Mouse (Mus musculus) embryonic facial prominence, embryonic 14.5 days (tissue): ENCODE results near the gene Zmym3. TPM values are rescaled to one million over a fixed set of nuclear protein-coding genes. Genes with fewer than 3 reads are reported as not detected.

Experiments
- ATAC-seq: fragments of 200-750 bp; cut with Nextera tagmentation; 2 replicates; pipeline ENCODE4 v1.8.0; 2017; ENCODE audit warnings: low read depth, moderate number of reproducible peaks, moderate TSS enrichment
- DNase-seq: peaks from one replicate; pipeline ENCODE4 v3.0.0-alpha.2; 2015; ENCODE audit warnings: low spot score
- H3K27ac ChIP-seq: fragments of 300-500 bp; sonication (generic); replicated peaks from 2 replicates; pipeline ENCODE4 v1.5.1; 2014; ENCODE audit warnings: low read depth, mild to moderate bottlenecking, low read length, moderate library complexity
- H3K27me3 ChIP-seq: fragments of 300-500 bp; sonication (generic); replicated peaks from 2 replicates; pipeline ENCODE4 v1.6.1; 2014; ENCODE audit warnings: low read length; ENCODE audit not compliant: control insufficient read depth, insufficient read depth
- H3K36me3 ChIP-seq: fragments of 300-500 bp; sonication (generic); 2 replicates; pipeline ENCODE4 v1.6.1; 2014; ENCODE audit warnings: low read length, mixed read lengths; ENCODE audit not compliant: control insufficient read depth, insufficient read depth
- H3K4me1 ChIP-seq: fragments of 300-500 bp; sonication (generic); 2 replicates; pipeline ENCODE4 v1.6.1; 2014; ENCODE audit warnings: antibody characterized with exemption, low read length; ENCODE audit not compliant: control insufficient read depth, insufficient read depth
- H3K4me2 ChIP-seq: fragments of 300-500 bp; sonication (generic); 2 replicates; pipeline ENCODE4 v1.6.1; 2014; ENCODE audit warnings: low read depth, mild to moderate bottlenecking, low read length, moderate library complexity, mixed read lengths
- H3K4me3 ChIP-seq: fragments of 300-500 bp; sonication (generic); 2 replicates; pipeline ENCODE4 v1.5.1; 2014; ENCODE audit warnings: low read depth, mild to moderate bottlenecking, low read length
- H3K9ac ChIP-seq: fragments of 300-500 bp; sonication (generic); 2 replicates; pipeline ENCODE4 v1.6.1; 2014; ENCODE audit warnings: low read depth, mild to moderate bottlenecking, low read length, moderate library complexity, mixed read lengths
- H3K9me3 ChIP-seq: fragments of 300-500 bp; sonication (generic); 2 replicates; pipeline ENCODE4 v1.6.1; 2016; ENCODE audit warnings: low read length; ENCODE audit not compliant: control insufficient read depth
- WGBS: fragments of 180-500 bp; shearing (Covaris S2); extraction: QIAGEN DNeasy Blood & Tissue Kit; methylation state at CpG from one replicate; pipeline ENCODE4 v1.1.7; 2014; 5-methylcytosine and 5-hydroxymethylcytosine counted together
- polyA plus RNA-seq: library from polyadenylated mRNA; unstranded; fragments of >200 nt; fragmentation: Nextera tagmentation; extraction: Ambion mirVana; gene quantifications from 2 replicates; pipeline ENCODE4 v1.2.1, GENCODE M21; 2014

The Zmym3 gene
- 27.1 and 30.1 TPM in 2 replicates for polyA plus RNA-seq

DNA sequence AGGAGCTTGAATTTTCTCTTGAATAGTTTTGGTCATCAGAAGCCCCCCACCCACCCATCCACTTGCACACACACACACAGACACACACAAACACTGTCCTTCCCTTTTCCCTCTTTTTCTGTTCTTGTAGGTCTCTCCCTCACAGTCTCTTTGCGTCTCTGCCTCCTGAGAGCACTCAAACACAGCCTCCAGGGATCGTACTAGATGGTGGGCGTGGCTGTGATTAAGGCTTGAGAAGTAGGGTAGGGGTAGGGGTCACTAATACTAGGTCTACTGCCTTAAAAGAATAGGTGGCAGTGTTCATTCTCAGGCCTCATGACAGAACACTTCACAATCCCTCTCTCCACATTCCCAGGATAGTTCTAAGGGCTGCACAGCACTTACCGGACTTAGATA, at the start of gene Zmym3:
TSS of gene Zmym3 (minus strand) at position 150 of the 396 bp plus-strand sequence.
- no peak for ATAC-seq
- peak within 1 kb of the TSS; percentile 72 for H3K27ac ChIP-seq

DNA sequence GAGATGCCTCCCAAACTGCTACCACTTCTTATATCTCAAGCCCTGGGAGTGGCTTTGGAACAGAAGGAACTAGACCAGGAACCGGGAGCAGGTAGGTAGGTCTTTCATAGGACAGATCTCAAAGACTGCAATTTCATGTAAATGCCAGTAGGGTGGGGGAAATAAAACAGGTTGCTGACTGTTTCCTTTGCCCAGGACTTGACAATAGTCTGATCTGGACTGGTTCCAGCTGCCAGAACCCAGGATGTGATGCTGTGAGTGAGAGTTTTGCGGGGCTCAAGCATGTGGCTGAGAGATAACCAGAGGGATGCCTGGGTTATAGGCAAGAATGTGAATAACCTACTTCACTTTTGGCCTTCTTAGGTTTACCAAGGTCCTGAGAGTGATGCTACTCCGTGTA, 30.9 kb upstream of the Zmym3 start:
- DNase-seq: no peak

More for the DNA sequence above, at the start of gene Zmym3:
- Histone ChIP-seq H3K4me1 (peaks cover 6% of the 10 kb centered on the region; the same call in 1 of the 2 replicates), H3K27me3 (no peaks in the 10 kb centered on the region), H3K4me3 (peak within 1 kb of the TSS; percentile 57), H3K9me3 (no peaks in the 10 kb centered on the region), H3K4me2 (peak within 1 kb of the TSS; percentile 59), H3K36me3 (0 out of 2 replicates have a peak, but pooled peaks cover 5% of the 10 kb centered on the region), H3K9ac (peak within 1 kb of the TSS; percentile 75)
- WGBS: 21% methylated on average over 4 of the region's 4 CpGs
- peak; percentile 6 for DNase-seq

DNA sequence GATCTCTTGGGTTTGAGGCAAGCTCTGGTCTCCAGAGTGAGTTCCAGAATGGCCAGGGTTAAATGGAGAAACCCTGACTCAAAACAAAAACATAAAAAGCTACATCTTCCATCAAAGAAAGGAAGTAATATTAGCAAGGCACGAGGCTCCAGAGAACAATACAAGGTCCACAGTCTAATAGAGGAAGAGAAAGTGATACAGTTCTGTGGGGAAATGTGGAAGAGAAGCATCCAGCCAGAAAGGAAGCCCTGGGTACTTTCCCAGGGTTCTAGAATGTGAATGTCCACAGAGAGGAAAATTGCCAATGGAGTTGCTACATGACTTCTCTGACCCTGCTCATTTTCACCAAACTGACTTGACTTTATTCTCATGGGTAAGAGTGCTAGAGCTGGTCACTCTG, 30.5 kb upstream of the Zmym3 start:
- no peak overlapping the region for H3K27ac ChIP-seq
- no peak for DNase-seq
- H3K9ac ChIP-seq: no peak overlapping the region
- ATAC-seq: no peak
- H3K4me3 ChIP-seq: no peak overlapping the region
- H3K36me3 ChIP-seq: peaks cover 49% of the 10 kb centered on the region
- no peaks in the 10 kb centered on the region for H3K9me3 ChIP-seq
- 73% methylated on average over 1 of the region's 1 CpGs for WGBS
- H3K27me3 ChIP-seq: no peaks in the 10 kb centered on the region
- no peak overlapping the region for H3K4me2 ChIP-seq
- H3K4me1 ChIP-seq: no peaks in the 10 kb centered on the region

More for the DNA sequence above, 30.9 kb upstream of the Zmym3 start:
- Histone ChIP-seq H3K4me2 (no peak overlapping the region), H3K27ac (no peak overlapping the region), H3K36me3 (peaks cover 45% of the 10 kb centered on the region), H3K27me3 (no peaks in the 10 kb centered on the region), H3K9ac (no peak overlapping the region), H3K9me3 (no peaks in the 10 kb centered on the region), H3K4me1 (no peaks in the 10 kb centered on the region), H3K4me3 (no peak overlapping the region)
- no peak for ATAC-seq
- 86% methylated on average over 3 of the region's 3 CpGs for WGBS

- H3K27ac ChIP-seq: no peak within 1 kb of the TSS
- DNase-seq (peak; percentile 13), ATAC-seq (peak; percentile 24; the same call in 1 of the 2 replicates)
- no peak within 1 kb of the TSS for H3K4me2 ChIP-seq
- H3K36me3 ChIP-seq: peaks cover 71% of the 10 kb centered on the region
- no peak within 1 kb of the TSS for H3K9ac ChIP-seq
- 76% methylated on average over 4 of the region's 4 CpGs for WGBS
- H3K4me3 ChIP-seq: no peak within 1 kb of the TSS
- H3K4me1 ChIP-seq: no peaks in the 10 kb centered on the region
- no peaks in the 10 kb centered on the region for H3K9me3 ChIP-seq
- H3K27me3 ChIP-seq: no peaks in the 10 kb centered on the region
Observed at GRCm38 (mm10) chrX:101448886-101449475, 28.3 kb upstream of the Zmym3 start, which contains the start of gene Itgb1bp2. TSS of gene Itgb1bp2 (plus strand) at chrX:101449088.

- DNase-seq (peak; percentile 42), ATAC-seq (peak; percentile 54)
- H3K9ac ChIP-seq: peak overlapping the region; percentile 89
- peak overlapping the region; percentile 97 for H3K27ac ChIP-seq
- peak overlapping the region; percentile 54 for H3K4me2 ChIP-seq
- 17% methylated on average over 14 of the region's 14 CpGs for WGBS
- H3K9me3 ChIP-seq: no peaks in the 10 kb centered on the region
- H3K4me1 ChIP-seq: no peaks in the 10 kb centered on the region
- H3K36me3 ChIP-seq: peaks cover 14% of the 10 kb centered on the region; the same call in 1 of the 2 replicates
- peak overlapping the region; percentile 66 for H3K4me3 ChIP-seq
- H3K27me3 ChIP-seq: no peaks in the 10 kb centered on the region; the same call in 1 of the 2 replicates
Observed at GRCm38 (mm10) chrX:101429976-101430375, 9.3 kb upstream of the Zmym3 start.

- no peaks in the 10 kb centered on the region for H3K9me3 ChIP-seq
- WGBS: 23% methylated on average over 31 of the region's 51 CpGs
- ATAC-seq: peak; percentile 96
Observed at GRCm38 (mm10) chrX:101429142-101429949, 8.7 kb upstream of the Zmym3 start, which contains the start of gene Nono. TSS of gene Nono (plus strand) at chrX:101429318.

GRCm38 (mm10) chrX:101428785-101429141, 8.1 kb upstream of the Zmym3 start:
- Histone ChIP-seq H3K4me2 (peak overlapping the region; percentile 46), H3K36me3 (peaks cover 14% of the 10 kb centered on the region; the same call in 1 of the 2 replicates), H3K27ac (peak overlapping the region; percentile 97), H3K4me3 (peak overlapping the region; percentile 66), H3K4me1 (no peaks in the 10 kb centered on the region), H3K9ac (peak overlapping the region; percentile 40; the same call in 1 of the 2 replicates), H3K27me3 (no peaks in the 10 kb centered on the region; the same call in 1 of the 2 replicates), H3K9me3 (no peaks in the 10 kb centered on the region)
- WGBS: 32% methylated on average over 7 of the region's 7 CpGs
- peak; percentile 20 for DNase-seq
- no peak for ATAC-seq

More at GRCm38 (mm10) chrX:101429142-101429949, 8.7 kb upstream of the Zmym3 start, which contains the start of gene Nono:
- Histone ChIP-seq H3K36me3 (peaks cover 14% of the 10 kb centered on the region; the same call in 1 of the 2 replicates), H3K4me1 (no peaks in the 10 kb centered on the region), H3K4me3 (peak within 1 kb of the TSS; percentile 66), H3K4me2 (peak within 1 kb of the TSS; percentile 54), H3K27ac (peak within 1 kb of the TSS; percentile 97), H3K27me3 (no peaks in the 10 kb centered on the region; the same call in 1 of the 2 replicates), H3K9ac (peak within 1 kb of the TSS; percentile 89)
- peak; percentile 98 for DNase-seq

DNA sequence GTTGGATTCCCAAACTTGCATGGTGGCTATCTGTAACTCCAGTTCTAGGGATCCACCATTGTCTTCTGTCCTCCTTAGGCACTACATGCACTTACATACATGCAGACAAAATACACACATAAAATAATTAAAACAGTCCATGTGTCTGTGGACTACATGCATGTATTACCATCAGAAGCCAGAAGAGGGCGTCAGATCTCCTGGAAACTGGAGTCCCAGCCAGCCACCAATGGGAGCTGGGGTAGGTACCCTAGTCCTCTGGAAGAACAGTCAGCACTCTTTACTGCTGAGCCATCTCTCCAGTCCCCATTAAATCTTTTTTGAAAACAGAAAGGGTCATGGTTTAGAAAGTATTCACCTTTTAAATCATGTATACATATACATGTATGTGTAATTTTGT, 7.1 kb upstream of the Zmym3 start:
- H3K4me2 ChIP-seq: no peak overlapping the region
- H3K4me1 ChIP-seq: no peaks in the 10 kb centered on the region
- DNase-seq (no peak), ATAC-seq (no peak)
- no peak overlapping the region for H3K4me3 ChIP-seq
- no peaks in the 10 kb centered on the region for H3K9me3 ChIP-seq
- H3K36me3 ChIP-seq: peaks cover 14% of the 10 kb centered on the region; the same call in 1 of the 2 replicates
- WGBS: 17% methylated on average over 1 of the region's 1 CpGs
- H3K27me3 ChIP-seq: no peaks in the 10 kb centered on the region; the same call in 1 of the 2 replicates
- H3K27ac ChIP-seq: no peak overlapping the region
- no peak overlapping the region for H3K9ac ChIP-seq
